ENCODE assay signal across 10 mouse cellular contexts in the genomic region with DNA sequence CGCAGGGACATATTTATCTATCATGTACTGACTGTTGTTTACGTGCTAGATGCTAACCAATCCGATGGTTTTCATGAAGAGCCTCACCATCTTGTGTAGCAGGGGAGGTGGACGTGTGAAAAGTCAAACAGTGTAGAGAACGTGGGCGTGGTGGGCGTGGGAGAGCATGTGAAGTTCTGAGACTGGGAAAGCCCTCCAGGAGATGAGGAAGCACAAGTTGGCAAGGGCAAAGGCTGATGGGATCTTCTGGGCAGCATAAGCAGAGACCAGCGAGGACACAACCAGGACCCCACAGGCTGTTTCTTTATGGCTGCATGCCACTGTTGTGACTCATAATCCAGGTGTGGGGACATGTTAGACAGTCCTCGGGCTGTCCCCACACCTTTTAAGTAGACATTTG.
"Had no signal": no experiment of that assay in that cellular context is flagged by ENCODE, and none has a peak within 500 bp of the region (broad histone marks: within the 10 kb centered on the region; RNA-seq: fewer than 3 reads in every experiment).

No protein-coding gene starts in this region.

- H3K36me3 ChIP-seq: limb, embryonic 10.5 days; neural tube, embryonic 12.5 days had no signal

- H3K27ac ChIP-seq: left cerebral cortex, adult 2 months; limb, embryonic 10.5 days; neural tube, embryonic 12.5 days; stomach, postnatal 0 days had no signal

- H3K9me3 ChIP-seq: limb, embryonic 10.5 days; neural tube, embryonic 12.5 days had no signal

- DNase-seq: kidney, postnatal 25 days; lung, adult 2 months; lung, postnatal 36 days; midbrain, embryonic 14.5 days; thymus, postnatal 4 days had no signal

- H3K9ac ChIP-seq: neural tube, embryonic 12.5 days had no signal

- ATAC-seq: lung, postnatal 0 days had no signal

- H3K27me3 ChIP-seq: neural tube, embryonic 12.5 days had no signal

- H3K4me3 ChIP-seq: left cerebral cortex, adult 2 months; limb, embryonic 10.5 days; neural tube, embryonic 12.5 days had no signal
